Mouse (Mus musculus): ENCODE measurements around the gene B4galnt1.

GRCm38 (mm10) chr10:127120301-127121065 lies 44.5 kb upstream of the B4galnt1 start:
- TF ChIP-seq POLR2A (IDR thresholded peaks at IDR 0.05; ENCODE audit: extremely low read depth, insufficient read depth, low read length): no peak
- TF ChIP-seq CTCF (IDR thresholded peaks at IDR 0.05; ENCODE audit: extremely low read depth, insufficient read depth, low read length): no peak

Data from cortical plate, adult 2 months (tissue).